Mouse (Mus musculus) lung, adult 2 months (tissue): ENCODE data around the gene Adamtsl2.

Experiments
- CTCF ChIP-seq: fragments of 200-500 bp; IDR thresholded peaks from 2 replicates; pipeline ENCODE4 v1.5.1; 2011; ENCODE audit warnings: mild to moderate bottlenecking, low read length, control low read depth; ENCODE audit not compliant: insufficient read depth
- POLR2A ChIP-seq: fragments of 200-500 bp; IDR thresholded peaks from 2 replicates; pipeline ENCODE4 v1.6.1; 2011; ENCODE audit warnings: low read depth, mild to moderate bottlenecking, control low read depth, low read length, borderline replicate concordance; ENCODE audit errors: extremely low read depth

DNA sequence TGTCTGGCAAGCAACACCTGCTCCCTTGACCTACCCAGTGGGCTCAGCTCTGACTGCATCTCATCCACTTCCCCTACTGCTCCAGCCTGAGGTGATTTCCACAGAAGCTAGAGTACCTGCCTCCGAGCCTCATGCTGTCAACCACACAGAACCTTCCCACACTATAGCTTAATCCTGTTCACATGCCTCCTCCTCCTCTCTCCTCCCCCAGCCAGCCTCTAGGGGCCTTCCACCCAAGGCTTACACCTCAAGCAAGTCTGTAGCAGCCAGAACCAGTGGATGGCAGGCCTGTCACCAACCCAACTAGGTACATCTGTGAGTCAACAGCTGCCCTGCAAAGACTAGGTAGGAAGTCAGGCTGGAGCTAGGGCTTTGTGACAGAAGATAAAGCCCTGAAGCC lies 57.6 kb downstream of the Adamtsl2 start:
- TF ChIP-seq CTCF, result no peak
- no peak for TF ChIP-seq POLR2A
